Mouse (Mus musculus) adrenal gland, adult 2 months (tissue): ENCODE measurements around the gene Stx8. TPM values are rescaled to one million over a fixed set of nuclear protein-coding genes. Genes with fewer than 3 reads are reported as not detected.

Experiments
- DNase-seq: peaks from one replicate; pipeline ENCODE4 v3.0.0; 2021
- polyA plus RNA-seq: library from polyadenylated mRNA; depleted of rRNA; stranded (reverse); fragments of >200 nt; gene quantifications from 2 replicates; pipeline ENCODE4 v1.2.3, GENCODE M21; 2012
- total RNA-seq, 2 experiments: library from RNA; stranded (reverse); gene quantifications; 2 replicates each; pipeline ENCODE4 v1.2.3; 2021

Stx8 gene
- total and polyA plus RNA-seq, 3 experiments: 2.2 to 36.1 (median 28.5) TPM

- DNase-seq: no peak
These were observed 9.3 kb downstream of the Stx8 start for GRCm38 (mm10) chr11:67975252-67975651.

GRCm38 (mm10) chr11:67983564-67983963 lies 17.6 kb downstream of the Stx8 start:
- DNase-seq: no peak

- no peak for DNase-seq
These were observed 25.2 kb downstream of the Stx8 start for GRCm38 (mm10) chr11:67991240-67991639.

- no peak for DNase-seq
These were observed 30.0 kb downstream of the Stx8 start for GRCm38 (mm10) chr11:67995965-67996364.

GRCm38 (mm10) chr11:67998905-67999304 lies 32.9 kb downstream of the Stx8 start:
- DNase-seq: no peak

- DNase-seq: no peak
These were observed 33.6 kb downstream of the Stx8 start for GRCm38 (mm10) chr11:67999629-68000028.

GRCm38 (mm10) chr11:68004191-68004590 lies 38.2 kb downstream of the Stx8 start:
- DNase-seq: peak; percentile 64

GRCm38 (mm10) chr11:68006216-68006789 lies 40.3 kb downstream of the Stx8 start:
- DNase-seq: no peak

GRCm38 (mm10) chr11:68007645-68008044 lies 41.7 kb downstream of the Stx8 start:
- peak; percentile 59 for DNase-seq

- no peak for DNase-seq
These were observed 43.4 kb downstream of the Stx8 start for GRCm38 (mm10) chr11:68009377-68009776.

GRCm38 (mm10) chr11:68012207-68012606 lies 46.2 kb downstream of the Stx8 start:
- DNase-seq: no peak

GRCm38 (mm10) chr11:68018191-68018590 lies 52.2 kb downstream of the Stx8 start:
- DNase-seq: peak; percentile 81

- no peak for DNase-seq
These were observed 53.2 kb downstream of the Stx8 start for GRCm38 (mm10) chr11:68019156-68019555.

- no peak for DNase-seq
These were observed 56.0 kb downstream of the Stx8 start for GRCm38 (mm10) chr11:68021976-68022375.

- DNase-seq: no peak
These were observed 56.9 kb downstream of the Stx8 start for GRCm38 (mm10) chr11:68022895-68023294.

GRCm38 (mm10) chr11:68023811-68024369 lies 57.9 kb downstream of the Stx8 start:
- DNase-seq: no peak

GRCm38 (mm10) chr11:68026590-68026989 lies 60.6 kb downstream of the Stx8 start:
- no peak for DNase-seq

- no peak for DNase-seq
These were observed 63.1 kb downstream of the Stx8 start for GRCm38 (mm10) chr11:68029079-68029478.

- no peak for DNase-seq
These were observed 63.9 kb downstream of the Stx8 start for GRCm38 (mm10) chr11:68029871-68030270.

GRCm38 (mm10) chr11:68030771-68031170 lies 64.8 kb downstream of the Stx8 start:
- peak; percentile 41 for DNase-seq

- peak; percentile 27 for DNase-seq
These were observed 66.5 kb downstream of the Stx8 start for GRCm38 (mm10) chr11:68032448-68032847.

- DNase-seq: peak; percentile 53
These were observed 67.4 kb downstream of the Stx8 start for GRCm38 (mm10) chr11:68033331-68033926.

GRCm38 (mm10) chr11:68034422-68034821 lies 68.4 kb downstream of the Stx8 start:
- DNase-seq: no peak
